Mouse (Mus musculus): ENCODE results near the gene Slc4a10. TPM values are rescaled to one million over a fixed set of nuclear protein-coding genes. Genes with fewer than 3 reads are reported as not detected.

The Slc4a10 gene
- total RNA-seq, 2 experiments from 2014 or later = not detected

DNA sequence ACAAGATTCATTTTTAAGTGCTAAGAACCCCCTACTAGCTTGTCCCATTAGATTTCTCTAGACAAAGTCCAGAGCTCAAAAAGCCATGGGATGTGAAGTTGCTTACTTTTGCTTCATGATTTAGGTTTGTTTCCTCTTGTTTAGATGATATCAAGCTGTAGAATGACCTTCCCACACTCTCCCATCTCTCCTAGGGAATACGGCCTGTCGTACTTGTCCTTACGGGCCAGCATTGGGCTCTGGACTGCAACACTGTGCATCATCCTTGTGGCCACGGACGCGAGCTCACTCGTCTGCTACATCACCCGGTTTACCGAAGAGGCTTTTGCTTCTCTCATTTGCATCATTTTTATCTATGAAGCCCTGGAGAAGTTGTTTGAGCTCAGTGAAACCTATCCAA lies 222.2 kb downstream of the Slc4a10 start:
- intact Hi-C loops (cut with DNase I) = no loop called here

GRCm38 (mm10) chr2:62271840-62272239 lies 225.6 kb downstream of the Slc4a10 start:
- intact Hi-C loops (cut with DNase I) = no loop called here
- no peak for DNase-seq (ENCODE audit: low spot score)

More for the DNA sequence above, 222.2 kb downstream of the Slc4a10 start:
- no peak for DNase-seq (ENCODE audit: low spot score)

GRCm38 (mm10) chr2:62278779-62279178 lies 232.5 kb downstream of the Slc4a10 start:
- intact Hi-C loops (cut with DNase I) = no loop called here
- no peak for DNase-seq (ENCODE audit: low spot score)

DNA sequence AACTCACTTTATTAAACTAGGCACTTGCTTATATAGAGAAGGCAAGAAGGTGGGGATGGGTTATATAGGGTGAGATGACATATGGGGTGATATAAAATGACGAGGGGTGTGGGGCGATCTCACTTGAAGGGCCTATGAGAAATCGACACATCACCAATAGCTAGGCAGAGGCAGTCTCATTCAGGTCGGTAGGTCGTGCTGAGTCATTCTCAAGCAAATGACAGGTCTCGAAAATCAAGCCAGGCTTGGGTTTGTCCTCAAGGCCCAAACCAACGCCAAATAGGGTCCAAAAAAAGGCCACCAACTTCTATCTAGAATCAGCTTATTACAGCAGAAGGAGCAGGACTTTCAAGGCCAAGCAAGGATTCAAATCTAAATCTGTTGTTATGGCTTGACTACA lies 233.5 kb downstream of the Slc4a10 start:
- no peak for DNase-seq (ENCODE audit: low spot score)
- intact Hi-C loops (cut with DNase I) = loop anchor here (10.0 kb wide), 1 partner anchor 635 kb away; no protein-coding TSS in a partner anchor

DNA sequence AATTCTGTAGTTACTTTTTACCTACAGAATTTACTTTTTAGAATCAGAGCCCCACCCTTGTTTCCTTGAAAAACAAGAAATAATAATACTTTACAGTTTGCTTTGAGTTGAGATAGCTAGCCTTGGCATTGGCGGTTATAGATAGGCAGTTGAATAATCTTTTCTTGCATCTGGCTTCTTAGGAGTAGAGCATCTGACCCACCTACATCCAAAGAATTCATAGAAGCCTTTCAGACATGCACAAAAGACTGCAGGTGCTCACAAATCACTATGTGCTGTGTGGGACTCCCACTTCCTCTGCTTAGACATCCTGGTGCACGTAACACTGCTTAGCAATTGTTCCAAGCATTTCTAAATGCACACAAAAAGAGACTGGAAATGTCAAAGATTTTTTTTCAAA lies 238.8 kb downstream of the Slc4a10 start:
- intact Hi-C loops (cut with DNase I) = loop anchor here (10.0 kb wide), 1 partner anchor 640 kb away; no protein-coding TSS in a partner anchor
- no peak for DNase-seq (ENCODE audit: low spot score)

GRCm38 (mm10) chr2:62285847-62286246 lies 239.6 kb downstream of the Slc4a10 start:
- intact Hi-C loops (cut with DNase I) = loop anchor here (10.0 kb wide), 1 partner anchor 641 kb away; no protein-coding TSS in a partner anchor
- no peak for DNase-seq (ENCODE audit: low spot score)

DNA sequence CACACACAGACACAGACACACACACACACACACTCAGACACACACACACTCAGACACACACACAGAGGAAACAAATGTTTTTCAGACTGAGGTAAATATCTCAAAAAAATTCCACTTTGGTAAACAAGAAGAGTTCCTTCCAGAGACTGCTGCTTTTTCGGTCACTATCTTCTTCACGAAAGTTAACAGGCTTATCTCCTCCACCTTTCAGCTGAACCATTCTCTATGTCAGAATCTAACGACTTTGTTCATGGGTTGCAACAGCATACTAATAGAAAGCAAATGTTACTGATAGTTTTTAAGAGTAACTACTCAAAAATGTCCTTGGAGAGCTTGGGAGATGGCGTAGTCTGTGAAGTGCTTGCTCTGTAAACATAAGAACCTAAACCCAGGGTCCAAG lies 241.3 kb downstream of the Slc4a10 start:
- DNase-seq (ENCODE audit: low spot score) = no peak
- intact Hi-C loops (cut with DNase I) = loop anchor here (10.0 kb wide), 1 partner anchor 643 kb away; no protein-coding TSS in a partner anchor

- no peak for DNase-seq (ENCODE audit: low spot score)
- intact Hi-C loops (cut with DNase I) = no loop called here
These were observed 247.6 kb downstream of the Slc4a10 start for GRCm38 (mm10) chr2:62293846-62294245.

DNA sequence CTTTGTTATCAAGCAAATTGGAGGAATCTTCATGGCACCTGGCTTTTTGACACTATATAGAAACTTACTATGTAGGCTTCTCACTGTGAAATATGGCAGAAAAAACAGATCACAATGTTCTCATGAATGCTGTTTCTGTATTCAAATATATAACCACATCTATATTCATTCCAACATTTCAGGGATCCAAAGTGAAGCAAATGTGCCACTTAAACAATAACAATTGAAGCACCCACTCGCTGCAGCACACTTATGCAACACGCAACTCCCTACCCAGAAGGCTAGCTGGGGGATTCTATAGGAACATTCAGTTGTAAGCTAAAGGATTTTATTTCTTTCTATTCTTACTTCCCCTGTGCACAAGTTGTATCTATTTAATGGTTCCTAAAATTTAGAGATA lies 255.5 kb downstream of the Slc4a10 start:
- no peak for DNase-seq (ENCODE audit: low spot score)
- intact Hi-C loops (cut with DNase I) = no loop called here

- intact Hi-C loops (cut with DNase I) = no loop called here
These were observed 260.7 kb downstream of the Slc4a10 start for GRCm38 (mm10) chr2:62306978-62307377.

DNA sequence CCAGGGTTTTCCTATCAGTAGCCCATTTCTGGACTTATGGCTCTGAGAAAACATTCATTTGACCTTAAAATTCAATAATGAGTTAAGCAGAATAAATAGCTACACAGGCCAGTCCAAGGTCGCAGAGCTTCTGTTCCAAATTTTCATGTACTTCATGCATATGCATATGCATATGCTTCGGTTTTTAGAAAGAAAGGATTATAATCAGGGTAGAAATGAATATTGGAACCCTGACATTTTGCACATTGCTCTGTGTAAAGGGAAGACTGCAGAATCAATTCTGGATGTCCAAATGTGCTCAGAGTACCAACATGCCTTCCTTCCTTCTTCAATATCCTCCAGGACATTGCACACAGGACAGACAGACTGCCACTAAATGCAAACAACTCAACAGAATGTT lies 261.2 kb downstream of the Slc4a10 start:
- intact Hi-C loops (cut with DNase I) = no loop called here

More at GRCm38 (mm10) chr2:62306978-62307377, 260.7 kb downstream of the Slc4a10 start:
- DNase-seq (ENCODE audit: low spot score) = no peak

DNA sequence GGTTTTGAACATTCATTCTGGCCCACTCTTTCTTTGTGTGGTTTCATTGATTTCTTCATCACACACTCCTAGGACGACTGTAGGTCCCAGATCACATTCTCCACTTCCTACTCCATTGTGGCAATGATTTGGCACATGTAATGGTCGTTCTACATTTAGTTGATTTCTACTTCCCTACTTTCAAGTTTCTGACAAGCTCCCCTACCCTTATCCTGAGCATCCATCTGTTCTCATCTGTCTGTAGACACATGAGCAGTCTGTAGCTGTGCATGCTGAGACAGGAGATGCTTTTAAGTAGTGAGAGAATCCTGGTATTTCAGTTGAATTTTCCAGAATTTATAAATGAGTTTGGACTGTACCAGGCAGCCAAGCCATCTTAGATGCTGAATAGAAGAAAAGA lies 270.7 kb downstream of the Slc4a10 start:
- no peak for DNase-seq (ENCODE audit: low spot score)
- intact Hi-C loops (cut with DNase I) = no loop called here

More for the DNA sequence above, 261.2 kb downstream of the Slc4a10 start:
- DNase-seq (ENCODE audit: low spot score) = no peak

- intact Hi-C loops (cut with DNase I) = no loop called here
- DNase-seq (ENCODE audit: low spot score) = no peak
These were observed 273.2 kb downstream of the Slc4a10 start for GRCm38 (mm10) chr2:62319489-62319888.

GRCm38 (mm10) chr2:62323078-62323637 lies 276.9 kb downstream of the Slc4a10 start:
- DNase-seq (ENCODE audit: low spot score) = no peak
- intact Hi-C loops (cut with DNase I) = no loop called here

DNA sequence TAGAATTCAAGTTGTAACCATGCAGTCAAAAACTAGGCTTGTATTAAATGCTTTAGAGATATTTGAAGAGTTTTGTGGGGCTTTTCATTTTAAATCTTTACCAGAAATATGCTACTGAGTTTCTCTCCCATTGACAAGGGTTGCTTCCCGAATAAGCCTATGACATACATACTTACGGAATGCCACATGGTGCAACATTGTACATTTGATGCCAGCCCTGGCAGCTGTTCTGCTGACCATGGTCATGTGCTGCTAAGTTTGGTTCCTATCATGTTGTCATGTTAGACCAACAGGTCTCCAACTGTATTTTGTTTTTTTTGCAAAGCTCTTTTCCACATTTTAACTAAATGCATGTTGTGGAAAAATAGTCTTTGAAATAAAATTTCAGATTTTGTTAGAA lies 279.1 kb downstream of the Slc4a10 start:
- DNase-seq (ENCODE audit: low spot score) = no peak
- intact Hi-C loops (cut with DNase I) = no loop called here

GRCm38 (mm10) chr2:62331913-62332312 lies 285.7 kb downstream of the Slc4a10 start:
- DNase-seq (ENCODE audit: low spot score) = no peak
- intact Hi-C loops (cut with DNase I) = no loop called here

DNA sequence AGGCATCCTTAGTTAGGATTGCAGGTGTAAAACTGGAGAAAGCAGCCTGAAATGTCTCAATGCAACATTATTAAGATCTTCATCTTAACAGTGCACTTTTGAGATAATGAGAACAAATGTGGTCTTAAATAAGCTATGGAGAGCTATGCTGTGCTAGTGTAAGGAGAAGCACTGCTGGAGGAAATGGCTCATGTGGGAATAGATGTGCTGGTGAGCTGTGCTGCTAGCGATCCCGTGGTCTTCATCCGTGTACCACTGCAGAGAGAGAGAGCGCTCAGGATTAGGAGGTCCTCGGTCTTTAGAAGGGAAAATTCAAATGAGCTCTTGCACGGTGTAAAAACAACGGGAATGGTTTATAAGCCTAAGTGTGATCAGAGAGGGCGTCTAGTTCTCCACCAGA lies 286.2 kb downstream of the Slc4a10 start:
- no peak for DNase-seq (ENCODE audit: low spot score)
- intact Hi-C loops (cut with DNase I) = no loop called here

- DNase-seq (ENCODE audit: low spot score) = no peak
- intact Hi-C loops (cut with DNase I) = no loop called here
These were observed 288.4 kb downstream of the Slc4a10 start for GRCm38 (mm10) chr2:62334397-62335243.

GRCm38 (mm10) chr2:62337086-62337485 lies 290.8 kb downstream of the Slc4a10 start:
- intact Hi-C loops (cut with DNase I) = no loop called here
- DNase-seq (ENCODE audit: low spot score) = no peak

GRCm38 (mm10) chr2:62339222-62339944 lies 293.1 kb downstream of the Slc4a10 start:
- no peak for DNase-seq (ENCODE audit: low spot score)
- intact Hi-C loops (cut with DNase I) = no loop called here

Data from heart, postnatal 25 days (tissue).